Mouse (Mus musculus): Measurements from ENCODE around the gene Srm. TPM values are rescaled to one million over a fixed set of nuclear protein-coding genes. Genes with fewer than 3 reads are reported as not detected.

Gene Srm
- polyA plus RNA-seq, 1 experiment = 143 TPM

DNA sequence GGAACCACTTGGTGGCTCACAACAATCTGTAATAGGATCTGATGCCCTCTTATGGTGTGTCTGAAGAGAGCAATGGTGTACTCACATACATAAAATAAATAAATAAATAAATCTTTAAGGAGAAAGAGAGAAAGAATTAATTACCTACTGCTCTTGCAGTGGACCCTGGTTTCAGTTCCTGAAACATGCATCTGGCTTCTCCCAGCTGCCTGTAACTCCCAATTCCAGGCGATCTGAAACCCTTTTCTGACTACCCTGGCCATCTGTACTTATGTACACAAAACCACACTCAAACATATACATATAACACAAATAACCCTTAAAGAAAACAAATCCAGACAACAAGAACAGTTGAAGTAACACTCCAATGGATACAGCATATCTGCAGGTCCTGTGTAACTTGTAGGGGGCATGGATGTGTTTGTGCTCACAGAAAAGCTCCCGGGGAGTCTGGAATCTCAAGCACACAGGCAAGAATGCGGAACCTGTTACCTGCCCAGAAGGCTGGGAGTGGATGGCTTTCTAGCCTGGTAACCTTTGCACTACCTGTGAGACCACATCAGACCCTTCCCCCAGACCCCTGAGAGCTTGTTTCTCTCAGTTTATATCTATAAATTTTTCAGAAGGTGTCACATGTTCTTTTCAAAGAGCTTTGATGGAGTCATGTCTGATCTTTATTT, 40.9 kb downstream of the Srm start:
- H3K36me3 ChIP-seq (ENCODE audit: control insufficient read depth, insufficient read depth, low read length, poor library complexity, severe bottlenecking) = no peaks in the 10 kb centered on the region
- H3K27me3 ChIP-seq (ENCODE audit: control insufficient read depth, insufficient read depth, low read length, poor library complexity, severe bottlenecking) = no peaks in the 10 kb centered on the region
- peak overlapping the region; percentile 93 for H3K27ac ChIP-seq (ENCODE audit: insufficient read depth, low read length)
- H3K9me3 ChIP-seq (replicated peaks; ENCODE audit: control insufficient read depth, insufficient read depth, low read length, poor library complexity, severe bottlenecking) = no peaks in the 10 kb centered on the region
- H3K9ac ChIP-seq (ENCODE audit: low read depth, poor library complexity, severe bottlenecking) = 0 out of 2 replicates have a peak overlapping the region, but pooled peaks have one; percentile 9
- peaks cover 2% of the 10 kb centered on the region for H3K4me1 ChIP-seq (ENCODE audit: control insufficient read depth, insufficient read depth, low read length)
- TF ChIP-seq POLR2A (IDR thresholded peaks at IDR 0.05; ENCODE audit: insufficient read depth, low read length) (no peak), CTCF (IDR thresholded peaks at IDR 0.05; ENCODE audit: low read depth, low read length) (no peak), EP300 (IDR thresholded peaks at IDR 0.05; ENCODE audit: insufficient read depth, low read depth, low read length) (peak; percentile 96)
- H3K4me3 ChIP-seq (ENCODE audit: low read depth, low read length) = no peak overlapping the region

DNA sequence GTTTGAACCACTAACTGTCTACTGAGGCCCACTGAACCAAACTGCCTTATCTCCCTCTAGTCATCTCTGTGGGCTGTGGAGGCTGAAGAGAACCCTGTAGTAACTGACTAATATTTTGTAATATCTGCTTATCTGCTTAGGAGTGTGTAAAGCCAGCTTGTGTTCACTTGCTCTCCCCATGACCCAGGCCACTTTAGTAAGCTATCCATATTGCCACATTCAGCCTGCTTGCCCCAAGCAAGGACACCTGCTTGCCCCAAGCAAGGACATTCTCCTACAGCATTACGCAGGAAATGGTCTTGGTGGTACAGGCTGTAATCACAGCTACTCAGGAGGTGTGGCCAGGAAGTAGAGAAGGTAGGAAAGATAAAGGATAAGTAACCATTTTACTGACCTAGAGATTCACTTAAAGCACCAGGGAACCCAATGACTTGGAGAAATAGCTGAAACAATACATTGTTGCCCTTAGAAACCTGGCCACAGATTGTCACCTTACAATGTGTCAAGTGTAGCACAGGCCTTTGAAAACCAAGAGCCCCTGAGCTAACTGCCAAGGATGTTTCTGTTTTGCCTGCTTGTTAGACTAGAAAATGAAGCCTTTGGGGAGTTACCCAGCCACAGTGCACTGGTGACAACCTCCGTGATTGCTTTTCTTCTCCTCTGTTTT, 42.2 kb downstream of the Srm start:
- Histone ChIP-seq H3K27me3 (ENCODE audit: control insufficient read depth, insufficient read depth, low read length, poor library complexity, severe bottlenecking) (no peaks in the 10 kb centered on the region), H3K4me3 (ENCODE audit: low read depth, low read length) (no peak overlapping the region)

DNA sequence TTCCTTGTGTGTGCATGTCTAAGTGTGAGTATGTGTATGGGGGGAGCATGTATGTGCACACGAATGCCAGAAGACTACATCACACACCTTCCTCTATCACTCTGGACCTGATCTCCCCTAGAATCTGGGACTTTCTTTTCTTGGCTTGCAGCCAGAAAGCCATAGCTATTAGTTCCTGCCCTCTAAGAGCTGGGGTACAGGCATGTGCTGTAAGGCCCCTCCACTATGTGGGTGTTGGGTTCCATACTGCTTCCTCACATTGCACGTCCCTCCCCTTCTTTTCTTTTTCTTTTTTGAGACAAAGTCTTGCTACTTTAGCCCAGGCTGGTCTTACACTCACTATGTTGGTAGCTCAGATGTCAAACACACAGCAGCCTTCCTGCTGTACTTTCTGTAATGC, 44.0 kb downstream of the Srm start:
- TF ChIP-seq POLR2A (IDR thresholded peaks at IDR 0.05; ENCODE audit: insufficient read depth, low read length) (no peak), EP300 (IDR thresholded peaks at IDR 0.05; ENCODE audit: insufficient read depth, low read depth, low read length) (no peak), CTCF (IDR thresholded peaks at IDR 0.05; ENCODE audit: low read depth, low read length) (no peak)
- Histone ChIP-seq H3K9me3 (replicated peaks; ENCODE audit: control insufficient read depth, insufficient read depth, low read length, poor library complexity, severe bottlenecking) (no peaks in the 10 kb centered on the region), H3K27me3 (ENCODE audit: control insufficient read depth, insufficient read depth, low read length, poor library complexity, severe bottlenecking) (no peaks in the 10 kb centered on the region), H3K27ac (ENCODE audit: insufficient read depth, low read length) (peak overlapping the region; percentile 30; the same call in 1 of the 2 replicates), H3K36me3 (ENCODE audit: control insufficient read depth, insufficient read depth, low read length, poor library complexity, severe bottlenecking) (no peaks in the 10 kb centered on the region), H3K4me1 (ENCODE audit: control insufficient read depth, insufficient read depth, low read length) (no peaks in the 10 kb centered on the region), H3K4me3 (ENCODE audit: low read depth, low read length) (no peak overlapping the region), H3K9ac (ENCODE audit: low read depth, poor library complexity, severe bottlenecking) (no peak overlapping the region)

More for the DNA sequence above, 42.2 kb downstream of the Srm start:
- peaks cover 2% of the 10 kb centered on the region for H3K4me1 ChIP-seq (ENCODE audit: control insufficient read depth, insufficient read depth, low read length)
- H3K27ac ChIP-seq (ENCODE audit: insufficient read depth, low read length) = peak overlapping the region; percentile 93
- no peaks in the 10 kb centered on the region for H3K36me3 ChIP-seq (ENCODE audit: control insufficient read depth, insufficient read depth, low read length, poor library complexity, severe bottlenecking)
- no peak overlapping the region for H3K9ac ChIP-seq (ENCODE audit: low read depth, poor library complexity, severe bottlenecking)
- no peaks in the 10 kb centered on the region for H3K9me3 ChIP-seq (replicated peaks; ENCODE audit: control insufficient read depth, insufficient read depth, low read length, poor library complexity, severe bottlenecking)
- peak; percentile 96 for TF ChIP-seq EP300 (IDR thresholded peaks at IDR 0.05; ENCODE audit: insufficient read depth, low read depth, low read length)
- no peak for TF ChIP-seq CTCF (IDR thresholded peaks at IDR 0.05; ENCODE audit: low read depth, low read length)

DNA sequence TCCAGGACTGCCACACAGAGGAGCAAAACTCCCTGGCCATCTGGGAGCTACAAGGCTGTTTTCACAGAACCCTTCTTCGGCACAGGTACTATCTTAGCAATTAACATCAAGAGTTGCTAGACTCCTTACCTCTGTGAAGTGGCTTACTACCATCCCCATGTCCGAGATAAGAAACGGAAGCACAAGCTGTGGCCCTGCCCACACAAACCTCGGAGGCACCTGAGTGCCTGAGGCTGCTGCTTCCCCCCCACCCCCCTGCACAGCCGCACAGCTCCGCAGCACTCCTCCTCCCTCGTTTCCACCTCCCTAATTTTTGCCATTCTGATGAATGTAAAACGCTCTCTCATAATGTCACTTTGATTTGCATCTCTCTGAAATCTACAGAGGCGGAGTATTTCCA, 47.0 kb downstream of the Srm start:
- Histone ChIP-seq H3K36me3 (ENCODE audit: control insufficient read depth, insufficient read depth, low read length, poor library complexity, severe bottlenecking) (no peaks in the 10 kb centered on the region), H3K4me1 (ENCODE audit: control insufficient read depth, insufficient read depth, low read length) (no peaks in the 10 kb centered on the region), H3K9me3 (replicated peaks; ENCODE audit: control insufficient read depth, insufficient read depth, low read length, poor library complexity, severe bottlenecking) (no peaks in the 10 kb centered on the region), H3K4me3 (ENCODE audit: low read depth, low read length) (peak overlapping the region; percentile 62), H3K27ac (ENCODE audit: insufficient read depth, low read length) (peak overlapping the region; percentile 10), H3K27me3 (ENCODE audit: control insufficient read depth, insufficient read depth, low read length, poor library complexity, severe bottlenecking) (no peaks in the 10 kb centered on the region), H3K9ac (ENCODE audit: low read depth, poor library complexity, severe bottlenecking) (peak overlapping the region; percentile 46; the same call in 1 of the 2 replicates)
- TF ChIP-seq CTCF (IDR thresholded peaks at IDR 0.05; ENCODE audit: low read depth, low read length) (no peak), EP300 (IDR thresholded peaks at IDR 0.05; ENCODE audit: insufficient read depth, low read depth, low read length) (no peak), POLR2A (IDR thresholded peaks at IDR 0.05; ENCODE audit: insufficient read depth, low read length) (no peak)

DNA sequence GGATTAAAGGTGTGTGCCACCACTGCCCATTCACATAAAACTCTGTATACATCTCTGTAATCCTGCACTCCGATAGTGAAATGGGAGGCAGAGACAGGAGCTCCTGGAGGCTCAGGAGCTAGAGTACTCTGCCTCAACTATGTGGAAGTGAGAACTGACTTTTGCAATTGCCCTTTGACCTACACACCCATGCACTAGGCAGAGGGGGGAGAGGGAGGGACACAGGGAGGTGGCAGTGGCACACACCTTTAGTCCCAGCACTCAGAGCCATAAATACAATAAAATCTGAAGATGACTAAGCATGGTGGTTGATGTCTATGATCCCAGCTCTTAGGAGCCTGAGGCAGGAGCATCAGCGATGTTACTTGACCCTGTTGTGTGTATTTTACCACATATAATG, 48.2 kb downstream of the Srm start:
- H3K36me3 ChIP-seq (ENCODE audit: control insufficient read depth, insufficient read depth, low read length, poor library complexity, severe bottlenecking) = no peaks in the 10 kb centered on the region
- no peaks in the 10 kb centered on the region for H3K27me3 ChIP-seq (ENCODE audit: control insufficient read depth, insufficient read depth, low read length, poor library complexity, severe bottlenecking)
- H3K27ac ChIP-seq (ENCODE audit: insufficient read depth, low read length) = no peak overlapping the region
- H3K9me3 ChIP-seq (replicated peaks; ENCODE audit: control insufficient read depth, insufficient read depth, low read length, poor library complexity, severe bottlenecking) = no peaks in the 10 kb centered on the region
- no peak overlapping the region for H3K9ac ChIP-seq (ENCODE audit: low read depth, poor library complexity, severe bottlenecking)
- no peak overlapping the region for H3K4me3 ChIP-seq (ENCODE audit: low read depth, low read length)
- no peaks in the 10 kb centered on the region for H3K4me1 ChIP-seq (ENCODE audit: control insufficient read depth, insufficient read depth, low read length)
- TF ChIP-seq EP300 (IDR thresholded peaks at IDR 0.05; ENCODE audit: insufficient read depth, low read depth, low read length) (no peak), CTCF (IDR thresholded peaks at IDR 0.05; ENCODE audit: low read depth, low read length) (no peak), POLR2A (IDR thresholded peaks at IDR 0.05; ENCODE audit: insufficient read depth, low read length) (no peak)

DNA sequence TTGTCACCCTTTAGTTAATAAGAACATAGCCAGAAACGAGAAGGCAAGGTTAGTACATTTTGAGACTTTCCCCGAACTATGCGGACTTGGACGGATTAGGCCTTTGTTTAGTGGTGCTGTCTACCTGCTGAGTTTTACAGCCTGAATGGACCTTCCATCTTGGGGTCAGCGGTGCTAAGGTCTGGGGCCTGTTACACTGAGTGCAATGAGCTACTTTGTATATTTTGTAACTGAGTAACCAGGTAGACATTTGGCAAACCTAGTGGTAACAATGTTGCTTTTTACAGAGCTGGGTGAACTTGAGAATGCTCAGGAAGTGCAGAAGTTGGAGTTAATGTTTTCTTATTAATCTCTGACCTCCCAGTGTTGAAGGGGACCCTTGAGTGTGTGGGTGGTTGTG, 49.8 kb downstream of the Srm start:
- no peaks in the 10 kb centered on the region for H3K9me3 ChIP-seq (replicated peaks; ENCODE audit: control insufficient read depth, insufficient read depth, low read length, poor library complexity, severe bottlenecking)
- H3K4me1 ChIP-seq (ENCODE audit: control insufficient read depth, insufficient read depth, low read length) = no peaks in the 10 kb centered on the region
- no peak overlapping the region for H3K27ac ChIP-seq (ENCODE audit: insufficient read depth, low read length)
- no peak overlapping the region for H3K4me3 ChIP-seq (ENCODE audit: low read depth, low read length)
- no peak for TF ChIP-seq EP300 (IDR thresholded peaks at IDR 0.05; ENCODE audit: insufficient read depth, low read depth, low read length)
- TF ChIP-seq POLR2A (IDR thresholded peaks at IDR 0.05; ENCODE audit: insufficient read depth, low read length) = no peak
- TF ChIP-seq CTCF (IDR thresholded peaks at IDR 0.05; ENCODE audit: low read depth, low read length) = no peak
- no peaks in the 10 kb centered on the region for H3K36me3 ChIP-seq (ENCODE audit: control insufficient read depth, insufficient read depth, low read length, poor library complexity, severe bottlenecking)
- H3K9ac ChIP-seq (ENCODE audit: low read depth, poor library complexity, severe bottlenecking) = no peak overlapping the region
- H3K27me3 ChIP-seq (ENCODE audit: control insufficient read depth, insufficient read depth, low read length, poor library complexity, severe bottlenecking) = no peaks in the 10 kb centered on the region

All from ES-Bruce4 (cell line).